Mouse (Mus musculus) limb, embryonic 10.5 days (tissue): ENCODE measurements around the gene Fam167b. TPM values are rescaled to one million over a fixed set of nuclear protein-coding genes. Genes with fewer than 3 reads are reported as not detected.
"Not testable (repeated sequence)": the region's sequence is repeated elsewhere in the genome, so short reads cannot be mapped to it uniquely, and the experiment has no call there.

Experiments used
- DNase-seq: peaks from one replicate; pipeline ENCODE4 v3.0.0-alpha.2; 2017; ENCODE audit warnings: low spot score
- H3K27ac ChIP-seq: fragments of 300-500 bp; sonication (generic); 2 replicates; pipeline ENCODE4 v1.5.1; 2016; ENCODE audit warnings: mild to moderate bottlenecking
- H3K27me3 ChIP-seq: fragments of 300-500 bp; sonication (generic); 2 replicates; pipeline ENCODE4 v1.6.1; 2016; ENCODE audit warnings: low read depth, mild to moderate bottlenecking; ENCODE audit not compliant: poor library complexity, severe bottlenecking
- H3K36me3 ChIP-seq: fragments of 300-500 bp; sonication (generic); 2 replicates; pipeline ENCODE4 v1.6.1; 2016; ENCODE audit warnings: mild to moderate bottlenecking, moderate library complexity
- H3K4me1 ChIP-seq: fragments of 300-500 bp; sonication (generic); 2 replicates; pipeline ENCODE4 v1.6.1; 2016
- H3K4me3 ChIP-seq: fragments of 300-500 bp; sonication (generic); 2 replicates; pipeline ENCODE4 v1.5.1; 2016; ENCODE audit warnings: mild to moderate bottlenecking, moderate library complexity
- H3K9me3 ChIP-seq: fragments of 300-500 bp; sonication (generic); replicated peaks from 2 replicates; pipeline ENCODE4 v1.6.1; 2016; ENCODE audit warnings: mild to moderate bottlenecking
- WGBS: fragments of 180-500 bp; shearing (Covaris S2); methylation state at CpG from one replicate; pipeline ENCODE4 v1.1.7; 2016; 5-methylcytosine and 5-hydroxymethylcytosine counted together
- polyA plus RNA-seq: library from polyadenylated mRNA; unstranded; fragments of >200 nt; fragmentation: Nextera tagmentation; extraction: Ambion mirVana; gene quantifications from 2 replicates; pipeline ENCODE4 v1.2.1, GENCODE M21; 2016

Gene Fam167b
- polyA plus RNA-seq, 1 experiment from 2014 or later = 5.1 TPM

GRCm38 (mm10) chr4:129570028-129570427, 8.3 kb downstream of the Fam167b start:
- Histone ChIP-seq H3K36me3 (no peaks in the 10 kb centered on the region), H3K27ac (no peak overlapping the region), H3K27me3 (no peaks in the 10 kb centered on the region), H3K9me3 (no peaks in the 10 kb centered on the region), H3K4me1 (peaks cover 12% of the 10 kb centered on the region), H3K4me3 (no peak overlapping the region)
- 91% methylated on average over 6 of the region's 6 CpGs for WGBS
- DNase-seq = no peak

DNA sequence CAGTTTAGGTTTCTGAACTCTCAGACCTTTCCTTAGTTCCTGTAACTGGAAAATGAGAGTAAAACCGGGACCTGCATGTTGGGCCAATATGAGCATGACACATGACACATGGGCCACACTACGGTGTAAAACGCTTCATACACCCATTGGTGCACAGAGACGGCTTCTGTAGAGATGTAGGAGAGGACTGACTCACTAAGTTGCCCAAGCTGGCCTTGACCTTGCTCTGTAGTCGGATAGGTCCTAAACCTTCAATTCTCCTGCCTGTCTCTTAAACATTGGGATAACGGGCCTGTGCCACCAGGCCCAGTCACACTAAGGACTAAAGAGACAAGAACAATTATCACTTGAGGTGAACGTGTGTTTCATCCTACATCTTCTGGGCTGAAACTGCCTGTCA, 10.0 kb downstream of the Fam167b start:
- no peaks in the 10 kb centered on the region for H3K9me3 ChIP-seq
- no peak overlapping the region for H3K27ac ChIP-seq
- 95% methylated on average over 7 of the region's 7 CpGs for WGBS
- DNase-seq = no peak
- no peaks in the 10 kb centered on the region for H3K36me3 ChIP-seq
- peaks cover 17% of the 10 kb centered on the region for H3K4me1 ChIP-seq
- H3K27me3 ChIP-seq = no peaks in the 10 kb centered on the region
- H3K4me3 ChIP-seq = no peak overlapping the region

GRCm38 (mm10) chr4:129565139-129565538, 13.2 kb downstream of the Fam167b start:
- H3K9me3 ChIP-seq = no peaks in the 10 kb centered on the region
- H3K4me3 ChIP-seq = no peak overlapping the region
- no peak overlapping the region for H3K27ac ChIP-seq
- peaks cover 14% of the 10 kb centered on the region for H3K4me1 ChIP-seq
- no peak for DNase-seq
- WGBS = 85% methylated on average over 6 of the region's 6 CpGs
- no peaks in the 10 kb centered on the region for H3K36me3 ChIP-seq
- H3K27me3 ChIP-seq = no peaks in the 10 kb centered on the region

DNA sequence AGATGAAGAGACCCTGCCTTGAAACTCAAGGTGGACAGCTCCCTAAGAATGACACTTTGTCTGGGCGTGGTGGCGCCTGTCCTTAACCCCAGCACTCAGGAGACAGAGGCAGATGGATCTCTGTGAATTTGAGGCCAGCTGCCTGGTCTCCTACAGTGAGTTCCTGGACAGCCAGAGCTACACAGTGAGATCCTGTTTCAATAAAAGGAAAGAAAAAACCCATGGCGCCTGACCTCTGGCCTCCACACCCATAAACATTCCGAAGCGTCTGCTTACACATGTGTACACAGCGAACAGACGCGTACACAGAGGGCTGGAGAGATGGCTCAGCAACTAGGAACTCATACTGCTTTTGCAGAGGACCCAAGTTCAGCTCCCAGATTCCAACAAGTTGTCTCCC, 14.6 kb downstream of the Fam167b start:
- WGBS = 22% methylated on average over 8 of the region's 8 CpGs
- Histone ChIP-seq H3K9me3 (no peaks in the 10 kb centered on the region), H3K27ac (peak overlapping the region; percentile 71), H3K4me3 (no peak overlapping the region), H3K27me3 (no peaks in the 10 kb centered on the region), H3K36me3 (no peaks in the 10 kb centered on the region), H3K4me1 (peaks cover 14% of the 10 kb centered on the region)
- DNase-seq = peak; percentile 61

DNA sequence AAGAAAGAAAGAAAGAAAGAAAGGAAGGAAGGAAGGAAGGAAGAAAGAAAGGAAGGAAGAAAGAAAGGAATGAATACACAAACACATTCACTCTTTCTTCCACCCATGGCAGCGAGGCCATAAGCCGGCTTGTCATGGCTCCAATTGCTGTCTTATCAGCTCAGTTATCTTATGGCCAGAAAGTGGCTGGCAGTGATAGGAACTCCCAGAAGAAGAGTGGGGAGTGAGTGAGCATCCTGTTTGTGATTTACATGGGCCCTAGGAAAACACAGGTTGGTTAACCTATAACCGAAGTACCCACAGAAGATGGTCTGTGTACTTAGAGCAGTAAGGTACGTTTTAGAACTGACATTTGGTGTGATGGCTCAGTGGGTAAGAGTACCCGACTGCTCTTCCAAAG, 17.2 kb downstream of the Fam167b start:
- WGBS = 89% methylated on average over 5 of the region's 5 CpGs
- Histone ChIP-seq H3K27ac (no peak overlapping the region), H3K9me3 (no peaks in the 10 kb centered on the region), H3K4me3 (no peak overlapping the region), H3K4me1 (peaks cover 31% of the 10 kb centered on the region), H3K27me3 (no peaks in the 10 kb centered on the region), H3K36me3 (no peaks in the 10 kb centered on the region)
- DNase-seq = no peak

DNA sequence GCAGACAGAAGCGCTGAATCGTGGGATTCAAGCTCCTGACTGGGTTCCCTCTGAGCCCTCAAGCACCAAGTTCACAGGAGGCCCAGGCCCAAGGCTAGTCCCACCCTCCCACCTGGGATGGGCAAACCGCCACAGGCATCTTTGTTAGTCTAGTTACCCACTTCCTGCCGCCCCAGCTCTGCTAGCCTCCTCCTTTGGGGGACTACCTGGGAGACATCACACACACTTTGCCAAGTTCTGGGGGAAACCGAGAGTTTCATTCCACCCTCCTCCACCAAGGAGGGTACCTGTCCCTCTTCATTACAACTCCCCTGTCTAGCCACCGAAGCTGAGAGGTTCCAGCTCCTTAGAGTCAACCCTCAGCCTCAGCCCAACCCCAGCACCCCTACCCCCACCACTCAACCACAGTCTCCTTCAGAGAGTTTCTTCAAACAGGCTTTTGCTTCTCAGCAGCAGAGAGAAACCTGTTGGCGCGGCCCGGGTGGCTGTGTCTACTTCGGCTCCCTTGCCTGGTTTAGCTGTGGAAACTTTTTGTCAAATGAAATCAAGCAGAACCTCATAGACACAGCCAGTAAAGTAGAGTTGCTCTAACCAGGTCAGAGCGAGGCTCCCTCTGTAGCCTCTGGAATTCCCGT, 19.9 kb downstream of the Fam167b start:
- H3K27ac ChIP-seq = no peak overlapping the region
- no peak overlapping the region for H3K4me3 ChIP-seq
- WGBS = 86% methylated on average over 12 of the region's 12 CpGs
- no peak for DNase-seq
- no peaks in the 10 kb centered on the region for H3K27me3 ChIP-seq
- H3K9me3 ChIP-seq = no peaks in the 10 kb centered on the region
- no peaks in the 10 kb centered on the region for H3K36me3 ChIP-seq
- peaks cover 33% of the 10 kb centered on the region for H3K4me1 ChIP-seq

- H3K36me3 ChIP-seq = no peaks in the 10 kb centered on the region
- WGBS = 50% methylated on average over 9 of the region's 9 CpGs
- H3K4me1 ChIP-seq = peaks cover 30% of the 10 kb centered on the region
- H3K27me3 ChIP-seq = no peaks in the 10 kb centered on the region
- DNase-seq = no peak
- peak overlapping the region; percentile 88 for H3K27ac ChIP-seq
- peak overlapping the region; percentile 65; the same call in 1 of the 2 replicates for H3K4me3 ChIP-seq
- no peaks in the 10 kb centered on the region for H3K9me3 ChIP-seq
These were observed 21.0 kb downstream of the Fam167b start for GRCm38 (mm10) chr4:129557256-129557808.

- H3K36me3 ChIP-seq = no peaks in the 10 kb centered on the region
- H3K4me3 ChIP-seq = peak overlapping the region; percentile 65
- peaks cover 30% of the 10 kb centered on the region for H3K4me1 ChIP-seq
- H3K9me3 ChIP-seq = no peaks in the 10 kb centered on the region
- peak overlapping the region; percentile 88 for H3K27ac ChIP-seq
- H3K27me3 ChIP-seq = no peaks in the 10 kb centered on the region
- 9% methylated on average over 33 of the region's 33 CpGs for WGBS
- DNase-seq = peak; percentile 97
These were observed 21.7 kb downstream of the Fam167b start for GRCm38 (mm10) chr4:129556532-129557223.

- H3K4me3 ChIP-seq = peak overlapping the region; percentile 65
- H3K27ac ChIP-seq = peak overlapping the region; percentile 88
- no peak for DNase-seq
- no peaks in the 10 kb centered on the region for H3K27me3 ChIP-seq
- no peaks in the 10 kb centered on the region for H3K36me3 ChIP-seq
- no peaks in the 10 kb centered on the region for H3K9me3 ChIP-seq
- H3K4me1 ChIP-seq = peaks cover 32% of the 10 kb centered on the region
- 1% methylated on average over 24 of the region's 24 CpGs for WGBS
These were observed 22.4 kb downstream of the Fam167b start for GRCm38 (mm10) chr4:129555862-129556531.

DNA sequence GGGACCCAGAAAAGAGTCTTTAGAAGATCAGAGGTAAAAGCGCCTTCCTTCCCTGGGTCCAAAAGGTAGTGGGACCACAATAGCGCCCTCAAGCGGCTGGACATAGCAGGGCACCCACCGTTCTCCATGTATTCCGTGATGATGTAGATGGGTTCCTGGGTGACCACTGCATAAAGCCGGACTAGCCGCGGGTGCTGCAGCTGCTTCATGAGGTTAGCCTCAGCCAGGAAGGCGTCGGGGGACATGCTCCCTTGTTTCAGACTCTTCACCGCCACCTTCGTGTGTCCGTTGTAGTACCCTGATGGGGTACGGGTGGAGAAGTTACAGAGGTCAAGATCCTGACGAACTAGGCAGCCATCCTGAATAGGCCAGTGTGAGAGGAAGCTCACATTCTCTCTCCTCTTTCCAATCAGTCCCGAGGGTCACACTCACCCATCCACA, 22.9 kb downstream of the Fam167b start:
- Histone ChIP-seq H3K36me3 (no peaks in the 10 kb centered on the region), H3K27me3 (no peaks in the 10 kb centered on the region), H3K9me3 (no peaks in the 10 kb centered on the region), H3K4me1 (peaks cover 37% of the 10 kb centered on the region), H3K27ac (peak overlapping the region; percentile 88), H3K4me3 (peak overlapping the region; percentile 65)
- DNase-seq = peak; percentile 82
- 1% methylated on average over 16 of the region's 16 CpGs for WGBS

DNA sequence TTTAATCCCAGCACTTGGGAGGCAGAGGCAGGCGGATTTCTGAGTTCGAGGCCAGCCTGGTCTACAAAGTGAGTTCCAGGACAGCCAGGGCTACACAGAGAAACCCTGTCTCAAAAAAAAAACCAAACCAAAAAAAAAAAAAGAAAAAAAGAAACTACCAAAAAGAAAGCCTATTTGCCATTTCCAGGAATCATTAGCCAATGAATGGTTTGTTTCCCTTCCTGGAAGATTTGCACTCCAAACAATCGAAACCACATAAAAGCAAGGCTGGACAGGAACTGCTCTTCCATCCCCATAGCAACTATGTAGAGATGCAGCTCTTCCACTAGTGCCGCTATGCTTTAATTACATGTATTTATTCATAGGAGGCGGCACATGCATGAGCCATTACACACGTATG, 23.8 kb downstream of the Fam167b start:
- not testable (repeated sequence) for H3K9me3 ChIP-seq, H3K27ac ChIP-seq, H3K4me3 ChIP-seq, DNase-seq, H3K27me3 ChIP-seq, H3K36me3 ChIP-seq
- H3K4me1 ChIP-seq = peaks cover 46% of the 10 kb centered on the region
- 90% methylated on average over 6 of the region's 6 CpGs for WGBS

GRCm38 (mm10) chr4:129550295-129550694, 28.1 kb downstream of the Fam167b start:
- H3K27me3 ChIP-seq = no peaks in the 10 kb centered on the region
- no peak overlapping the region; the same call in 1 of the 2 replicates for H3K27ac ChIP-seq
- no peak overlapping the region for H3K4me3 ChIP-seq
- WGBS = 48% methylated on average over 1 of the region's 1 CpGs
- no peak for DNase-seq
- H3K4me1 ChIP-seq = peaks cover 22% of the 10 kb centered on the region
- no peaks in the 10 kb centered on the region for H3K9me3 ChIP-seq
- H3K36me3 ChIP-seq = peaks cover 8% of the 10 kb centered on the region

DNA sequence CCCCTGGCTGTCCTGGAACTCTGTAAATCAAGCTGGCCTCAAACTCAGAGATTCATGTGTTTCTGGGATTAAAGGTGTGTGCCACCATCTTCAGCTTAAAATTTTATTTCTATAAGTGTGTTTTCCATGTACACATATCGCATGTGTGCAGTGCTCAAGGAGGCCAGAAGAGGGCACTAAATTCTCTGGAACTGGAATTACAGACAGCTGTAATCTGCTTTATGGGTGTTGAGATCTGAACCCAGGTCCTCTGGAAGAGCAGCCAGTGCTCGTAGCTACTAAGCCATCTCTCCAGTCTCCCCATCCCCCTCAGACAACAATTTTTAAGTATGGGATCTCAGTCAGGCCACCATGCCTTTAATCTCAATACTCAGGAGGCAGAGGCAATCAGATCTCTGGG, 29.0 kb downstream of the Fam167b start:
- H3K4me1 ChIP-seq = peaks cover 18% of the 10 kb centered on the region
- no peak overlapping the region for H3K27ac ChIP-seq
- no peaks in the 10 kb centered on the region for H3K9me3 ChIP-seq
- WGBS = 93% methylated on average over 2 of the region's 2 CpGs
- H3K36me3 ChIP-seq = peaks cover 8% of the 10 kb centered on the region
- no peak overlapping the region for H3K4me3 ChIP-seq
- H3K27me3 ChIP-seq = no peaks in the 10 kb centered on the region
- no peak for DNase-seq
